Mouse (Mus musculus): Measurements from ENCODE around the gene Cyp4f18.
"Not testable (repeated sequence)": the region's sequence is repeated elsewhere in the genome, so short reads cannot be mapped to it uniquely, and the experiment has no call there.

The Cyp4f18 gene

DNA sequence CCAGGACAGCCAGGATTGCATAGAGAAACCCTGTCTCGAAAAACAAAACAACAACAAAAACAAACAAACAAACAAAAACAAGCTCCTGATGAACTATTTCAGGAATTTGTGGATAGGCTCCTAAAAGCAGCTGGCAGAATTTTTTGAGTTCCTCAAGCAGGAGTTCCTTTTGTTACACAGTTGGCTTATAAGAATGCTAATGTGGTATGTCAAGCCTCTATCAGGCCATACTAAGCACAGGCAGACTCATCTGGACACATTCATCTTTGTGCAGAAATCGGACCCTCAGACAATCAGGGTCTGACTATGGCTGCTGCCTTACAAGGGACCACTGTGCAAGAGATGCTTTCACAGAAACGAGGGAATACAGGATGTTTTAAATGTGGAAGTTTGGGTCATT is 35.2 kb downstream of the Cyp4f18 start:
- DNase-seq = no peak

DNA sequence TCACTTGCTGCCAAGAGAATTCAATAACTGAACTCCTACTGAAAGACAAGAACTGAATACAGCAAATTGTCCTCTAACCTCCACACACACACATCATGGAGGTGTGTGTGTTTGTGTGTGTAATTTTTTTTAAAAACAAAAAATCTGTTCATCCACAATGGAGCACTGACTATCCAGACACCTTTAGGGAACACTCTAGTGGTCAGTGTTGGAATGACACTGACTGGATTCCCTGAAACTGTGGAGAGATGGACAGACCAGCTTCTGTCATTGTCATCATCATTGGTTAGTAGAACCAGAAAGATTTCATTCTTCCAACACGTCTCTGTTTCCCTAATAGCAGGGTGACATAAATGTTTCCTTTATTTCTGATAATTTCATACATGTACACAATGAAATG is 37.5 kb downstream of the Cyp4f18 start:
- peak in 1 of 2 experiments; percentile 48 for DNase-seq

- DNase-seq = no peak
Measured at GRCm38 (mm10) chr8:71968636-71969035, 40.8 kb downstream of the Cyp4f18 start.

GRCm38 (mm10) chr8:71968100-71968499 is 41.3 kb downstream of the Cyp4f18 start:
- no peak for DNase-seq

DNA sequence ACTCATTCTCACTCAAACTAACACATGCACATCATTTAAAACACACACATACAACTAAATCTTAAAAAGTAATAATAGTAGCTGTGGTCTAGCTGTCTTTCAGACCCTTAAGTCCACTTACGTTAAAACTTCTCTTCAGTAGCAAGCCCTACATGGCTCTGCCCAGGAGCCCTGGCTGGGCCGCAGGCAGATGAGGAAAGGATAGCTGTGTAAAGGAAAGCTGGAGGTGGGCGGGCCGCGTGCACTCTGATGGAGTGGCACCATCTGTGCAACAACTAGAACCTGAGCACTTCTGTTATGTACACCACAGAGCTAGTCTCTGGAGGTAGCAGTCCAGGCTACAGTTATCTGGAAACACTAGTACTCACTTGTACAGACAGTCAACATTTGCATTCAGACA is 42.2 kb downstream of the Cyp4f18 start:
- DNase-seq = no peak

GRCm38 (mm10) chr8:71966411-71966810 is 43.0 kb downstream of the Cyp4f18 start:
- DNase-seq = no peak

GRCm38 (mm10) chr8:71965166-71965565 is 44.3 kb downstream of the Cyp4f18 start:
- DNase-seq = no peak

- no peak for DNase-seq
Measured at GRCm38 (mm10) chr8:71964051-71964450, 45.4 kb downstream of the Cyp4f18 start.

- DNase-seq = no peak
Measured at GRCm38 (mm10) chr8:71961796-71962195, 47.6 kb downstream of the Cyp4f18 start.

DNA sequence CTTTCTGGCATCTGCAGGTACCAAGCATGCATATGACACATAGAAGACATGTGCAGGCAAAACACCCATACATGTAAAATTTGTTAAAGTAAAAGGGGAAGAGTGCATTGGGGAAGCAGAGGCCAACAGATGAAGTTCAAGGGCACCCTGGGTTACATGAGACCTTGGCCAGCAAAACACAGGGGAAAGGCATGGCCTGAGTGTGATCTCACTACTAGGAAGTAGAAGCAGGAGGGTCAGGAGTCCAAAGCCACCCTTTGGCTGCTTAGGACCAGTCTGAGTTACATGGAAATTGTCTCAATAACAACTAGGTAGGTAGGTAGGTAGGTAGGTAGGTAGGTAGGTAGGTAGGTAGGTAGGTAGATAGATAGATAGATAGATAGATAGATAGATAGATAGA is 48.9 kb downstream of the Cyp4f18 start:
- no peak for DNase-seq

- DNase-seq = no peak
Measured at GRCm38 (mm10) chr8:71954666-71955065, 54.8 kb downstream of the Cyp4f18 start.

DNA sequence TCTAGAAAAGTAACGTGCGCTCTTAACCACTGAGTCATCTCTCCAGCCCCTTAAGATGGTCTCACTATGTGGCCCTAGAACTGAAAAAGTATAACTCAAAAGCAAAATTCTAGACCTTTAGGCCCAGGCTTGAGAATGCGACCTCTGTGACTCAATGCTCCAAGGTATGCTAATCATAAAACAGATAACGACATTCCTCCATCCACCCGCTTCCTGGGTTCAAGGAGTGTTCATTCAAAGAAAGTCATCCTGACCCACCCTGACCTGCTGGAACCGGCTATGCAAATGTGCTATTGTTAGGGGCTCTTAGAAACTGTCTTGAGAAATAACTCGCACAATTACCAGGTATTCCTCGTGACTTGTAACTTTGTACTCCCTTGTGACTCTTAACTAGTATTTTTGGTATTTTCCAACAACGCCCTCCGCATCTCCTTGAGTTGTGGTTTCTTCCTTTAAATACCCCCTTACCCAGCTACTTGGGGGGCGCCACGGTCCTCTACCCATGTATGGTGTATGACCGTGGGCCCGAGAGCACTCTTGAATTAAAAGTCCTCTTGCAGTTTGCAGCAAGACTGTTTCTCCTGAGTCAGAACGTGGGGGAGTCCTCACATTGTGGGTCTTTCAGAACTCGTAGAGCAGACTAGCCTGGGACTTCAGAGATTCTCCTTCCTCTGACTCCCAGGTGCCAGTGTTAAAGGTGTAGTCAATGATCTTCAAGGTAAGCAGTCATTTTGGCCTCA is 56.3 kb downstream of the Cyp4f18 start:
- not testable (repeated sequence) for DNase-seq

DNA sequence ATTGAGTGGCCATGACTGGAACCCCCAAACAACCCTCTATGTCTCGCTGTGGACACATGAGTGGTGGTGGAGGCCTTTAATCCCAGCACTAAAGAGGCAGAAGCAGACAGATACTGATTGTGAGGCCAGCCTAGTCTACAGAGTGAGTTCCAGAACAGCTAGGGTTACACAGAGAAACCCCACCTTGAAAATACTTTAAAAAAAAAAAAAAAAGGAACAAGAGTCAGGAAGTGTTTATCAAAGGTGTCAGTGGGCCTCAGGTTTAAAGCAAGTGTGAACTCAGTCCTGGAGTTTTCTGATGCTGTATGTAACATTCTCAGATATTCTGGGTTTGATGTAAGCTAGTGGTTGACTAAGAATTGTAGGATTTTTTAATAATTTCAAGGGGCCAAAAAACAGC is 56.9 kb downstream of the Cyp4f18 start:
- no peak for DNase-seq

DNA sequence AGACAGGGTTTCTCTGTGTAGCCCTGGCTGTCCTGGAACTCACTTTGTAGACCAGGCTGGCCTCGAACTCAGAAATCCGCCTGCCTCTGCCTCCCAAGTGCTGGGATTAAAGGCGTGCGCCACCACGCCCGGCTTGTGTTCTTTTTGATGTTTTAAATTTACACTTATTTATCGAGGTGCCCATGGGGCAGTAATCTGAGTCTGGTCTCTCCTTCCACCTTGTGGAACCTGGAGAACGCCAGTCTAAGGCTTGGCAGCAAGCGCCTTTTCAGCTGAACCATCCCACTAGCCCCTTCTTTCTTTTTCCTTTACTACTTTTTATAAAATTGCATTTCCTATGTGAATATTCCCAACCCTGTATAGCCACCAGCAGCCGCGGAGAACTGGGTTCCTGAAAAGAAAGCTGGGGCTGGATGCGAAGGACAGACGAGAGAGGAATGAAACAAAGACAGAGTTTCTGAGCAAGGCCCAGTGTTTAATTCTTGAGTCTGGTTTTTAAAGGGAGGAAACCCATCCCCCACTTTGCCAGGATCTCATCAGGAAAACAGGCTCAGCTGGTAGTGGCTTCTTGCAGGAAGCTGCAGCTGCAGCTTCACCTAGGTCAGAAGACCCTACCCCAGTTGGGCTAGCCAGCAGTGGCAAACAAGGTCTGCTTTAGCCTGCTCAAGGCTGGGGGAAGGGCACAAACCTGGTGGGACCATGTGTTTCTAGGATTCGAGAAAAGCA is 57.8 kb downstream of the Cyp4f18 start:
- DNase-seq = no peak

DNA sequence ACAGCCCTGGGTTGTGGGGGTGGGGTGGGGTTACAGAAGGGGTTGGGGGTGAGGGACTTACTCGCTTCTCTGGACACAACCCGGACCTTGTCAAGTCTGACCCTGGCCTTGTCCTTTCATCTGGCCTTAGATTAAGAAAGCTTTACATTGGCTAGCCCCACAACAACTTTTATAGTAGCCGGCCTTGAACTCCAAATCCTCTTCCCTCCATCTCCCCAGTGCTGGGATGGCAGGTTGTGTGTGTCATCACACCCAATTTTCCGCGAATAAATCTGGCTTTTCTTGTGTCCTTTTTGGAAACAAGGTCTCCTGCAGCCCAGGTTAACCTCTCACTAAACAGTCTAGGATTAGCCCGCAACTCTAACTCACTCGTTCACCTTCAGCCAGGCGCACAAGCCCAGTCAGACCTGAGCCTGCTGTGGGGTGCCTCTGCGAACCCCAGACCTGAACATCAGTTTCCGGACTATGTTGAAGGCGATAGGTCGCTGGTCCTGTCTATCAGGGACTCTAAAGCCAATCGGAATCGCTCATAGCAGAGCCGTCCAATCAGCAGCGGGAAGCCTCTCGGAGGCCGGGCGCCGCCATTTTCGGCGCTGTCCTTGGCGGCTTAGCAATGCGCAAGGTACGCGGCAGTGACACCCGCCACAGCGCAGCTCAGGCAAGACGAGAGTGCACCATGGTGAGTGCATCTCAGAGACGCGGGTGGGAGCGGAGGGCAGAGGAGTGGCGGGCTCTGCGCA is 58.8 kb downstream of the Cyp4f18 start, which contains the start of gene Zfp961:
Gene Zfp961 (plus strand): TSS at position 557 of the 740 bp plus-strand sequence.
- DNase-seq = peak; percentile 100

- DNase-seq = no peak
Measured at GRCm38 (mm10) chr8:71948624-71949023, 60.8 kb downstream of the Cyp4f18 start.

GRCm38 (mm10) chr8:71941776-71942175 is 67.7 kb downstream of the Cyp4f18 start:
- no peak for DNase-seq

DNA sequence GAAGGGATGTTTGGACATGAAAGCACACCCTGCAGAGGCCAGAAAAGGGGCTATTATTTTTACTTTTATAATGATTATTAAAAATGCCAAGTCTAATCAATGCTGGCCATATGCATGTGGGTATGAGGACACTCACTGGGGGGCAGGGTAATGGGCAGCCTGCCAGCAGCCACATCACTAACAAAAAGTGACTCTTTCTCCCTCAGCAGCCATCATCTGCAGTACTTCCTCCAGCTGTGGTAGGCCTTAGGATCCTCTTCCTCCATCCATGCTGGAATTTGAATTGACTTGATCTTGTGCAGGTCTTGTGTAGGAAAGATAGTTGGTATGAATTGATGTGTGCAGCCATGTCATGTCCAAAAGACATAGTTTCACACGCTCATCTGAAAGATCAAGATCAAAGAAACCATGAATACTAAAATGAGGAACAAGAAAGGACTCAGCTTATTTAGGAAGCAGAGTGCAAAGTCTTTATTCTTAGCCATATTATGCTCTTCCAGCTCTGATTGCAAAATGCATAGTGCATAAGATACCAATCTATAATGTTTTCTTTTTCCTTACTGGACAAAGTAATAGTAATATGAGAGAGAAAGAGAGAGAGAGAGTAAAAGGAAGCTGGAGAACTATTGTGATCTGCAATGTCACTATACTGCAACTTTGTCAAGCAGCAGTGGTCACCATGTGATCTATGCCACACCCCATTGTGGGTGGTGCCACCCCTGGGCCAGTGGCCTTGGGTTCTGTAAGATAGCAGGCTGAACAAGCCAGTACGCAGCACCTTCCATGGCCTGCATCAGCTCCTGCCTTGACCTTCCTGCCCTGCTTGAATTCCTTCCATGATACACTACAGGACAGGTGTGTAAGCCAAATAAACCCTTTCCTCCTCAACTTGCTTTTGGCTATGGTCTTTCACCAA is 68.9 kb downstream of the Cyp4f18 start:
- DNase-seq = no peak

All from kidney, postnatal 25 days (tissue).